Mouse (Mus musculus) liver, adult 2 months (tissue): ENCODE results near the gene Dmpk. TPM values are rescaled to one million over a fixed set of nuclear protein-coding genes. Genes with fewer than 3 reads are reported as not detected.
A peak's percentile ranks its signal among the peaks of the same experiment; 100 is the strongest.

Source experiments
- DNase-seq: peaks from one replicate; pipeline ENCODE4 v3.0.0-alpha.2; 2011; ENCODE audit warnings: low read depth, low spot score; ENCODE audit errors: extremely low read depth
- H3K27ac ChIP-seq: fragments of 200-500 bp; replicated peaks from 2 replicates; pipeline ENCODE4 v1.5.1; 2012; ENCODE audit warnings: low read depth, mild to moderate bottlenecking, control low read depth, inconsistent platforms, low read length; ENCODE audit not compliant: insufficient read depth
- H3K27me3 ChIP-seq: fragments of 200-500 bp; 2 replicates; pipeline ENCODE4 v1.6.1; 2012; ENCODE audit warnings: mild to moderate bottlenecking, moderate library complexity, low read length, inconsistent platforms; ENCODE audit not compliant: control insufficient read depth, insufficient read depth
- H3K36me3 ChIP-seq: fragments of 200-500 bp; 2 replicates; pipeline ENCODE4 v1.6.1; 2012; ENCODE audit warnings: low read length, inconsistent platforms; ENCODE audit not compliant: control insufficient read depth, insufficient read depth
- H3K4me1 ChIP-seq: fragments of 200-500 bp; 2 replicates; pipeline ENCODE4 v1.6.1; 2011; ENCODE audit warnings: low read length; ENCODE audit not compliant: control insufficient read depth, insufficient read depth
- H3K4me3 ChIP-seq: fragments of 200-500 bp; 2 replicates; pipeline ENCODE4 v1.5.1; 2011; ENCODE audit warnings: low read depth, mild to moderate bottlenecking, control low read depth, low read length, moderate library complexity; ENCODE audit not compliant: insufficient read depth
- H3K79me2 ChIP-seq: fragments of 200-500 bp; 2 replicates; pipeline ENCODE4 v1.6.1; 2012; ENCODE audit warnings: inconsistent platforms, mild to moderate bottlenecking, low read length, moderate library complexity; ENCODE audit not compliant: control insufficient read depth, insufficient read depth
- H3K9ac ChIP-seq: fragments of 200-500 bp; 2 replicates; pipeline ENCODE4 v1.6.1; 2012; ENCODE audit warnings: low read depth, mild to moderate bottlenecking, control low read depth, inconsistent platforms, low read length
- CTCF ChIP-seq: fragments of 200-500 bp; IDR thresholded peaks from 2 replicates; pipeline ENCODE4 v1.5.1; 2011; ENCODE audit warnings: low read depth, low read length, control low read depth
- POLR2A ChIP-seq: fragments of 200-500 bp; IDR thresholded peaks from 2 replicates; pipeline ENCODE4 v1.6.1; 2011; ENCODE audit warnings: low read length, control low read depth; ENCODE audit not compliant: insufficient read depth; ENCODE audit errors: extremely low read depth
- WGBS: fragments of 180-500 bp; shearing (Covaris S2); methylation state at CpG from one replicate; pipeline ENCODE4 v1.1.7; 2018; 5-methylcytosine and 5-hydroxymethylcytosine counted together
- polyA plus RNA-seq: library from polyadenylated mRNA; depleted of rRNA; stranded (reverse); fragments of >200 nt; gene quantifications from 2 replicates; pipeline ENCODE4 v1.2.3, GENCODE M21; 2012
- total RNA-seq: library from RNA; depleted of rRNA; stranded (reverse); fragments of >200 nt; gene quantifications from 2 replicates; pipeline ENCODE4 v1.2.3, GENCODE M21; 2014

The Dmpk gene
- total and polyA plus RNA-seq, 2 experiments, result 13.6 to 76.4 TPM

DNA sequence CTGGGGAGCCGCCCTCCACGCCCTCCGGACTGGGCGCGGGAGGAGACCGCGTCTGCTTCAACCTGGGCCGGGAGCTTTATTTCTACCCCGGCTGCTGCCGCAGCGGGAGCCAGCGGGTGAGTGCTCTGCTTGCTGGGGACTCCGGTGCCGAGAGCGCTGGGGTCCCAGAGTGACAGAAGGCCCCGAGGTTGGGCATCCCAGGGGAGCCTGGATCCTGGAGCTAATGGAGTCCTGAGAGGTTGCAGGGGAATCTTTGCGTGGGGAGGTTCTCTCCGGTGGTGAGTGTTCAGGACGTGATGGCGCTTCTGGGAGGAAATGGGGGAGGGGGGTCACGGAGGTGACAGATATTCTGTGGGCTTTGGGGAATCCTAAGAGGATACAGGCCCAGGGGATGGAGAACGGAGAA is 7.1 kb upstream of the Dmpk start:
- Histone ChIP-seq H3K79me2 (no peaks in the 10 kb centered on the region), H3K4me3 (peak overlapping the region; percentile 61), H3K27ac (peak overlapping the region; percentile 64), H3K4me1 (peaks cover 10% of the 10 kb centered on the region), H3K27me3 (no peaks in the 10 kb centered on the region), H3K36me3 (no peaks in the 10 kb centered on the region), H3K9ac (peak overlapping the region; percentile 71)
- no peak for DNase-seq
- TF ChIP-seq POLR2A (no peak), CTCF (no peak)
- 4% methylated on average over 21 of the region's 22 CpGs for WGBS

DNA sequence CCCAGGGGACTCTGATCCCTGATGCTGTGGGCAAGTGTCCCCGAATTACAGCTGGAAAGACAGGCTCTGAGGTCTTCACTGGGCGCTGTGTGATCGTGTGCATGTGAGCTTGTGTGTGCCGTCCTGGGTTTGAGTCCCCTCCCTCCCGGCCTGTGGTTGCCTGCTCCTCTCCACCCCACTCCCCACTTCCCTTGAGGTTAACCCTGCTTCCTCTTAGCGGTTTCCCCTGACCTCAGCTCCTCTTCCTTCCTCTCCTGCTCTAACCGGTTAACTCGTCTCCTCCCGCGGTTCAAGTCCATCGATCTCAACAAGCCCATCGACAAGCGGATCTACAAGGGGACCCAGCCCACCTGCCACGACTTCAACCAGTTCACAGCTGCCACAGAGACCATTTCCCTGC is 5.9 kb upstream of the Dmpk start:
- no peak overlapping the region; the same call in 1 of the 2 replicates for H3K4me3 ChIP-seq
- no peak for TF ChIP-seq POLR2A
- no peak for TF ChIP-seq CTCF
- no peaks in the 10 kb centered on the region for H3K36me3 ChIP-seq
- 73% methylated on average over 14 of the region's 14 CpGs for WGBS
- no peak overlapping the region for H3K9ac ChIP-seq
- H3K79me2 ChIP-seq, result no peaks in the 10 kb centered on the region
- H3K27ac ChIP-seq, result peak overlapping the region; percentile 12; the same call in 1 of the 2 replicates
- no peaks in the 10 kb centered on the region for H3K27me3 ChIP-seq
- peak; percentile 42 for DNase-seq
- peaks cover 10% of the 10 kb centered on the region for H3K4me1 ChIP-seq

DNA sequence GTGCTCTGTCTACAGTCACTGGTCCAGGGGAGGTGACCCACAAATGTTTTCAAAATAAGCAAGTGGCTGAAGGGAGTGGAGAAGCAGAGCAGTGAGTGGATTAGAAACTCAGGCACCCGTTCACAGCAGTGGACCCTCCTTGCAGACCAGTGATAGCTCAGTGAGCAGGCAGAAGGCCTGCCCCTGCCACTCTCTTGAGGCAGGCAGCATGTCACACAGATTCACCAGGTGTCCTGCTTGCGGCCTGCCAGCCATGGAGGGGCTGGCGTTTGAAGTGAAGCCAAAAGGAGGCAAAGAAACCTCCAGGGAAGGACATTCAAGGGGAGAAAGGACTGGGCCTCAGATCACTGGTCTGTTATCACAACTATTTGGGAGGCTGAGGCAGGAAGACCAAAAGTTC is 4.9 kb upstream of the Dmpk start:
- Histone ChIP-seq H3K4me1 (peaks cover 10% of the 10 kb centered on the region), H3K27ac (peak overlapping the region; percentile 15; the same call in 1 of the 2 replicates), H3K4me3 (no peak overlapping the region), H3K79me2 (no peaks in the 10 kb centered on the region), H3K27me3 (no peaks in the 10 kb centered on the region), H3K9ac (no peak overlapping the region), H3K36me3 (no peaks in the 10 kb centered on the region)
- WGBS, result 86% methylated on average over 3 of the region's 3 CpGs
- no peak for DNase-seq
- TF ChIP-seq CTCF (no peak), POLR2A (no peak)

DNA sequence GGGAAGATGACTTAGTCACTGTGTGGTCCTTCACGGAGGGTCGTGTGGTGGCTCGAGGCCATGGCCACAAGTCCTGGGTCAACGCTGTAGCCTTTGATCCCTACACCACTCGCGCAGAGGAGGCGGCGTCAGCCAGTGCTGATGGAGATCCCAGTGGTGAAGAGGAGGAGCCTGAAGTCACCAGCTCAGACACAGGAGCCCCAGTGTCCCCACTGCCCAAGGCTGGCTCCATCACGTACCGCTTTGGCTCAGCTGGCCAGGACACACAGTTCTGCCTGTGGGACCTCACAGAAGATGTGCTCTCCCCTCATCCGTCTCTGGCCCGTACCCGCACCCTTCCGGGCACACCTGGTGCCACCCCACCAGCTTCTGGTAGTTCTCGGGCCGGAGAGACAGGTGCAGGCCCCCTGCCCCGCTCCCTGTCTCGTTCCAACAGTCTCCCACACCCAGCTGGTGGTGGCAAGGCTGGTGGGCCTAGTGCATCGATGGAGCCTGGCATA is 3.1 kb upstream of the Dmpk start:
- Histone ChIP-seq H3K9ac (no peak overlapping the region), H3K36me3 (no peaks in the 10 kb centered on the region), H3K4me3 (no peak overlapping the region), H3K27ac (no peak overlapping the region), H3K79me2 (no peaks in the 10 kb centered on the region), H3K4me1 (peaks cover 8% of the 10 kb centered on the region; the same call in 1 of the 2 replicates), H3K27me3 (no peaks in the 10 kb centered on the region)
- TF ChIP-seq CTCF (no peak), POLR2A (no peak)
- 85% methylated on average over 19 of the region's 19 CpGs for WGBS
- DNase-seq, result no peak

DNA sequence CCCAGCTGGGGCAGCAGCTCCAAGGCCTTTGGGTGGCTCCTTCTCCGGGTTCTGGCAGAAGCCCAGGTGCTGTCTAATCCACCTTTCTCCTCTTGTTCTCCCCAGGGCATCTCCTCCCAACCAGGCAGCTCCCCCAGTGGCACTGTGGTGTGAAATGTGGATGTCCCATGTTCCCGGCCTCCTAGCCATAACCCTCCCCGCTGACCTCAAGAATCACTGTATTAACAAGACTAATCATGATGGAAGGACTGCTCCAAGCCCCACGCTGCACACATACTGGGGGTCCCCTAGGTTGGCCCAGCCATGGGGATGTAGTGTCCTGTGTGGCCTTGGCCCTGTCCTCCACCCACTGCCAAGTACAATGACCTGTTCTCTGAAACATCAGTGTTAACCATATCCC is 1.5 kb upstream of the Dmpk start:
- no peaks in the 10 kb centered on the region for H3K36me3 ChIP-seq
- WGBS, result 83% methylated on average over 4 of the region's 4 CpGs
- no peak overlapping the region for H3K27ac ChIP-seq
- TF ChIP-seq CTCF (no peak), POLR2A (no peak)
- DNase-seq, result no peak
- no peaks in the 10 kb centered on the region for H3K27me3 ChIP-seq
- peaks cover 9% of the 10 kb centered on the region for H3K4me1 ChIP-seq
- H3K9ac ChIP-seq, result peak overlapping the region; percentile 29; the same call in 1 of the 2 replicates
- H3K4me3 ChIP-seq, result no peak overlapping the region
- H3K79me2 ChIP-seq, result no peaks in the 10 kb centered on the region

GRCm38 (mm10) chr7:19083096-19083495 is 553 bp upstream of the Dmpk start:
- DNase-seq, result no peak
- WGBS, result 38% methylated on average over 6 of the region's 6 CpGs
- H3K27me3 ChIP-seq, result no peaks in the 10 kb centered on the region
- H3K27ac ChIP-seq, result no peak overlapping the region
- no peak overlapping the region for H3K4me3 ChIP-seq
- H3K4me1 ChIP-seq, result peaks cover 5% of the 10 kb centered on the region
- no peak for TF ChIP-seq CTCF
- TF ChIP-seq POLR2A, result no peak
- no peaks in the 10 kb centered on the region for H3K36me3 ChIP-seq
- no peak overlapping the region for H3K9ac ChIP-seq
- H3K79me2 ChIP-seq, result no peaks in the 10 kb centered on the region
